Mouse (Mus musculus): Measurements from ENCODE around the gene Fam71b. TPM values are rescaled to one million over a fixed set of nuclear protein-coding genes. Genes with fewer than 3 reads are reported as not detected.

Gene Fam71b
- not detected for total RNA-seq (2018; cell fraction: chromatin; rRNA removed)
- not detected for total RNA-seq (2018; cell fraction: cytosol; rRNA removed)
- not detected for total RNA-seq (2018; cell fraction: nucleus; rRNA removed)
- polyA plus RNA-seq (2018), result not detected in 3 replicates

GRCm38 (mm10) chr11:46396167-46396859 is at the start of gene Fam71b:
Gene Fam71b, plus strand, starts transcription at chr11:46396559.
- Histone ChIP-seq H3K79me2 (ENCODE audit: inconsistent target) (no peaks in the 10 kb centered on the region), H3K36me3 (ENCODE audit: inconsistent target) (no peaks in the 10 kb centered on the region), H3K4me3 (ENCODE audit: inconsistent target) (no peak within 1 kb of the TSS), H3K27ac (no peak within 1 kb of the TSS)
- WGBS (ENCODE audit: missing documents), result 69% methylated on average over 12 of the region's 13 CpGs

GRCm38 (mm10) chr11:46347756-46348155 is 48.6 kb upstream of the Fam71b start:
- Histone ChIP-seq H3K36me3 (ENCODE audit: inconsistent target) (no peaks in the 10 kb centered on the region), H3K4me3 (ENCODE audit: inconsistent target) (no peak overlapping the region), H3K27ac (no peak overlapping the region), H3K79me2 (ENCODE audit: inconsistent target) (no peaks in the 10 kb centered on the region)
- WGBS (ENCODE audit: missing documents), result 88% methylated on average over 5 of the region's 5 CpGs

GRCm38 (mm10) chr11:46348416-46348815 is 47.9 kb upstream of the Fam71b start:
- no peaks in the 10 kb centered on the region for H3K79me2 ChIP-seq (ENCODE audit: inconsistent target)
- H3K36me3 ChIP-seq (ENCODE audit: inconsistent target), result no peaks in the 10 kb centered on the region
- H3K27ac ChIP-seq, result no peak overlapping the region
- H3K4me3 ChIP-seq (ENCODE audit: inconsistent target), result no peak overlapping the region
- WGBS (ENCODE audit: missing documents), result 93% methylated on average over 3 of the region's 3 CpGs

DNA sequence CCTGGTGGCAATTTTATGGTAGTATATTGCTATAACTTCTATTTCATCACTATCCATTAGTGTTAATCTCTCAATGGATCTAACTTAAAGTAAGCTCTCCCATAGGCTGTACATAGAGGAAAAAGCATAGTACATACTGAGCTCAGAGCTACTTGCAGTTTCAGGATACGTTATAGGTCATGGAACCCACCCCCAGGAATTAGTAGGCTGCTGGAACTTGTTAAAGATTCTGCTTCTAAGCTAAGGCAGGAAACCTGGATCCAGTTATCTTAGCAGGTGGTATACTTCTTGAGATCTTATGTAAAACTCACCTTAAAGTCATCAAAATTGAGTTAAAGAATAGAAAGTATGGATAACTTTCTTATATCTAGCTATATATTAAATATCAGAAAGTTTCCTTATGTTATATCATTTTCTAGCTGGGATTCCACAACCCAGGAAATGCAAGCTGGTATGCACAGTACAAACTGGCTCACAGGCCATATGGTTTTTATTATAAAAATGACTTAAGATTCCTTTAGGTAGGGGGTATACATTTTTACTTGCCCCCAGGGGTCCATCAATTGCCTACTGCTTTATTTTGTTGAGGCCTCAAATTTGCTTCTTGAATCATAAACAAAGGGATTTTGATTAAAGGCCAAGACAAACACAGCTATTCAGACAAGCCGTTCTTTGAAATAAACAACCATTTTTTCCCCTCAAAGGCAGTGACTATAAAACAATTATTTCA is 46.5 kb upstream of the Fam71b start:
- WGBS (ENCODE audit: missing documents), result 95% methylated on average over 2 of the region's 2 CpGs
- no peak overlapping the region for H3K4me3 ChIP-seq (ENCODE audit: inconsistent target)

GRCm38 (mm10) chr11:46358369-46358768 is 38.0 kb upstream of the Fam71b start:
- Histone ChIP-seq H3K4me3 (ENCODE audit: inconsistent target) (no peak overlapping the region), H3K27ac (no peak overlapping the region), H3K79me2 (ENCODE audit: inconsistent target) (no peaks in the 10 kb centered on the region), H3K36me3 (ENCODE audit: inconsistent target) (no peaks in the 10 kb centered on the region)
- WGBS (ENCODE audit: missing documents), result 90% methylated on average over 1 of the region's 1 CpGs

More for the DNA sequence above, 46.5 kb upstream of the Fam71b start:
- Histone ChIP-seq H3K79me2 (ENCODE audit: inconsistent target) (no peaks in the 10 kb centered on the region), H3K36me3 (ENCODE audit: inconsistent target) (no peaks in the 10 kb centered on the region), H3K27ac (no peak overlapping the region)

DNA sequence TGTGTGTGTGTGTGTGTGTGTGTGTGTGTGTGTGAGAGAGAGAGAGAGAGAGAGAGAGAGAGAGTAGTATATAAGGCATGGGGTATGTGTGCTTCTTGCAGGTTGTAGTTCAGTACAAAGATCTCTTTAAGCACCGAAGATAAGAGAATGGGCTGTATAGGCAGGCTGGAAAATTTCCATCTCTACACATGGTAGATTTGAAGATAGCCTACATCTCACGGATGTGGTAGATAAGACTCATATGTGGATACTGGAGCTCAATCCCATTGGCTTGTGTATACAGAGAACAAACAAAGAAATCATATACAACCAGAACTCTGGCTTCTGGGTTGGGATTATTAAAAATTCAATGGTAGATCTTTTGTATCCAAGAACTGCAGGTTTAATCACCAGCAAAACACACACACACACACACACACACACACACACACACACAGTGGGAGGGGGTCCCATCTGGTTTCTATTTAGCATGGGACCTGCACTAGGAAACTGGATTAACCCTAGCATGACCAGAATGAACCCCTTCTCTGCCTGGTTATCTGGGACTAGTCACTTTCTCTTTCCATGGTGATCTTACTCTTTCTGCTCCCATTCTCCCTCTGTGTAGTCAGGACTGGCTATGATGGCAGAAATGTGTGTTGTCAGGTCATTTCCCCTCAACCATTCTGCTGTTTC is 35.2 kb upstream of the Fam71b start:
- no peak overlapping the region for H3K27ac ChIP-seq
- 100% methylated on average over 2 of the region's 2 CpGs for WGBS (ENCODE audit: missing documents)
- no peak overlapping the region for H3K4me3 ChIP-seq (ENCODE audit: inconsistent target)
- H3K79me2 ChIP-seq (ENCODE audit: inconsistent target), result no peaks in the 10 kb centered on the region
- no peaks in the 10 kb centered on the region for H3K36me3 ChIP-seq (ENCODE audit: inconsistent target)

- 49% methylated on average over 18 of the region's 18 CpGs for WGBS (ENCODE audit: missing documents)
- no peaks in the 10 kb centered on the region for H3K36me3 ChIP-seq (ENCODE audit: inconsistent target)
- H3K4me3 ChIP-seq (ENCODE audit: inconsistent target), result no peak overlapping the region
- H3K27ac ChIP-seq, result no peak overlapping the region
- H3K79me2 ChIP-seq (ENCODE audit: inconsistent target), result no peaks in the 10 kb centered on the region
Observed at GRCm38 (mm10) chr11:46362061-46363022, 34.0 kb upstream of the Fam71b start.

- no peak overlapping the region for H3K4me3 ChIP-seq (ENCODE audit: inconsistent target)
- H3K36me3 ChIP-seq (ENCODE audit: inconsistent target), result no peaks in the 10 kb centered on the region
- H3K79me2 ChIP-seq (ENCODE audit: inconsistent target), result no peaks in the 10 kb centered on the region
- no peak overlapping the region for H3K27ac ChIP-seq
- 96% methylated on average over 9 of the region's 9 CpGs for WGBS (ENCODE audit: missing documents)
Observed at GRCm38 (mm10) chr11:46363864-46364263, 32.5 kb upstream of the Fam71b start.

DNA sequence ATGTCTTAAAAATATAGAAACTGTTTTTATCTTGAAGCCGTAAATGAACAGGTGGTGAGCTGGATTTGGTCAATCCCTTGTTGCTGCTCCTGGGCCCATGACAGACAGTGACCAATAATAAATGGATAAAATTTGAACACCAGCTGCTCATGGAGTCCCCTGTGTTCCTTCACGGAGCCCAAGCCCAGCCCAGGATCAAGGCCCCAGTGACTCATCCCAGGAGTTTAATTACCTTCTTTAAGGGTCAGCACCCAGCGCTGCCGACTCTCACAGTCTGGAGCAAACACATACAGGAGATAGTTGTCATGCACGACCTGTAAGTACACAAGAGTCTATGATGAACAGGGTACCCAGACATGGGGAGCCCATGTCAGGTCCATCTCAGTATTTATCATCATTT is 30.6 kb upstream of the Fam71b start:
- Histone ChIP-seq H3K4me3 (ENCODE audit: inconsistent target) (no peak overlapping the region), H3K27ac (no peak overlapping the region), H3K36me3 (ENCODE audit: inconsistent target) (no peaks in the 10 kb centered on the region), H3K79me2 (ENCODE audit: inconsistent target) (no peaks in the 10 kb centered on the region)
- 95% methylated on average over 5 of the region's 5 CpGs for WGBS (ENCODE audit: missing documents)

- Histone ChIP-seq H3K79me2 (ENCODE audit: inconsistent target) (no peaks in the 10 kb centered on the region), H3K4me3 (ENCODE audit: inconsistent target) (no peak overlapping the region), H3K27ac (no peak overlapping the region), H3K36me3 (ENCODE audit: inconsistent target) (no peaks in the 10 kb centered on the region)
- WGBS (ENCODE audit: missing documents), result 12% methylated on average over 3 of the region's 3 CpGs
Observed at GRCm38 (mm10) chr11:46366357-46366756, 30.0 kb upstream of the Fam71b start.

- Histone ChIP-seq H3K4me3 (ENCODE audit: inconsistent target) (no peak overlapping the region), H3K27ac (no peak overlapping the region), H3K79me2 (ENCODE audit: inconsistent target) (no peaks in the 10 kb centered on the region), H3K36me3 (ENCODE audit: inconsistent target) (no peaks in the 10 kb centered on the region)
- WGBS (ENCODE audit: missing documents), result 92% methylated on average over 4 of the region's 4 CpGs
Observed at GRCm38 (mm10) chr11:46370457-46370856, 25.9 kb upstream of the Fam71b start.

GRCm38 (mm10) chr11:46371250-46371649 is 25.1 kb upstream of the Fam71b start:
- Histone ChIP-seq H3K79me2 (ENCODE audit: inconsistent target) (no peaks in the 10 kb centered on the region), H3K27ac (no peak overlapping the region), H3K4me3 (ENCODE audit: inconsistent target) (no peak overlapping the region), H3K36me3 (ENCODE audit: inconsistent target) (no peaks in the 10 kb centered on the region)
- 91% methylated on average over 8 of the region's 8 CpGs for WGBS (ENCODE audit: missing documents)

DNA sequence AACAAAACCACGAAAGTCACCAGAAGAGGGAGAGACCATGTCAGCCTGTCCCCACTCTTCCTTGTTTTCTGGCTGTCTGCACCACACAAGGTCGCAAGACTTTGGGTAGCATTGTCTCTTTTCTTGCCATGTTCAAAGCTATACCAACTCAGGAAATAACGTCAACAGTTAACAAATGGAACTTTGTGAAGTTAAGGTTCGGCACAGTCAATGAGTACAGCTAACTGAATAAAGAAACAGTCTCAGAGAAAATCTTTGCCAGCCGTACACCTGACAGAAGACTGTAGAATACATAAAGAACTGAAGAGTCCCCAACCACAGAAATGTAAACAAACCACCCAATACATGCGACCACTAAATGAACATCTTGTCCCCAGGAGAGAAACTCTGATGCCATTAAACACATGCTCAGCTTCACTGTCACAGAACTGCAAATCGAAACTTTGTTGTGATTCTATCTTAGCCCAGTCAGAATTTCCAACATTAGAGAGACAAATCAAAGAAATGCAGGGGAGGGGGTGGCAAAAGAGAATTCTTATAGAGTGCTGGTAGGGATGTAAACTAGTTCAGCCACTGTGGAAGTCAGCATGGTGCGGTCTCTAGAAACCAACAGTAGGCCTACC is 23.9 kb upstream of the Fam71b start:
- Histone ChIP-seq H3K27ac (no peak overlapping the region; the same call in 1 of the 2 replicates), H3K79me2 (ENCODE audit: inconsistent target) (no peaks in the 10 kb centered on the region), H3K36me3 (ENCODE audit: inconsistent target) (no peaks in the 10 kb centered on the region), H3K4me3 (ENCODE audit: inconsistent target) (no peak overlapping the region)
- 79% methylated on average over 8 of the region's 8 CpGs for WGBS (ENCODE audit: missing documents)

Data from macrophage (primary cell).